Mouse (Mus musculus) heart, adult 8-10 months (tissue): Measurements from ENCODE around the gene Mrm2. TPM values are rescaled to one million over a fixed set of nuclear protein-coding genes. Genes with fewer than 3 reads are reported as not detected.

Source experiments
- total RNA-seq, 4 experiments: library from RNA; stranded (reverse); gene quantifications; 2 replicates each; pipeline ENCODE4 v1.2.4; 2022

The Mrm2 gene
- total RNA-seq, 4 experiments from 2014 or later = 11.3 to 16.0 (median 14.6) TPM

Other genes starting within 250 kb of the Mrm2 start
- gene Mad1l1, start 10.3 kb downstream of the Mrm2 start, total RNA-seq = 10 to 100 TPM in 2 of 4 experiments, 1 to 10 TPM in 2; 9.0 to 11.3 (median 10.4) TPM
- gene Nudt1, start 10.2 kb downstream of the Mrm2 start, total RNA-seq = 10 to 100 TPM in 2 of 4 experiments, 1 to 10 TPM in 2; 9.4 to 11.1 (median 10.1) TPM
- 10 to 100 TPM; 17.1 to 18.4 (median 18.1) TPM for gene Snx8, start 57.4 kb upstream of the Mrm2 start, total RNA-seq
- gene Eif3b, start 87.4 kb upstream of the Mrm2 start, total RNA-seq = 10 to 100 TPM; 93.0 to 97.3 (median 95.6) TPM
- gene Gm4869, start 113.7 kb upstream of the Mrm2 start, total RNA-seq = not detected
- gene Chst12, start 173.7 kb upstream of the Mrm2 start, total RNA-seq = 1 to 10 TPM; 3.9 to 5.2 (median 4.6) TPM
- gene Grifin, start 233.2 kb upstream of the Mrm2 start, total RNA-seq = not detected